Mouse (Mus musculus): ENCODE data around the gene Lrrc49.

The Lrrc49 gene

GRCm38 (mm10) chr9:60672568-60672967 is 15.4 kb downstream of the Lrrc49 start:
- no peak for DNase-seq

GRCm38 (mm10) chr9:60668886-60669285 is 19.1 kb downstream of the Lrrc49 start:
- no peak for DNase-seq

- no peak for DNase-seq
Observed at GRCm38 (mm10) chr9:60665535-60665934, 22.4 kb downstream of the Lrrc49 start.

GRCm38 (mm10) chr9:60664866-60665265 is 23.1 kb downstream of the Lrrc49 start:
- DNase-seq = no peak

GRCm38 (mm10) chr9:60664385-60664784 is 23.6 kb downstream of the Lrrc49 start:
- DNase-seq = no peak

GRCm38 (mm10) chr9:60662936-60663335 is 25.0 kb downstream of the Lrrc49 start:
- no peak for DNase-seq

- DNase-seq = no peak
Observed at GRCm38 (mm10) chr9:60653582-60653981, 34.4 kb downstream of the Lrrc49 start.

GRCm38 (mm10) chr9:60653137-60653536 is 34.8 kb downstream of the Lrrc49 start:
- peak; percentile 46 for DNase-seq

- DNase-seq = no peak
Observed at GRCm38 (mm10) chr9:60650277-60650676, 37.7 kb downstream of the Lrrc49 start.

GRCm38 (mm10) chr9:60648981-60649975 is 38.7 kb downstream of the Lrrc49 start:
- peak; percentile 94 for DNase-seq

- DNase-seq = peak; percentile 77
Observed at GRCm38 (mm10) chr9:60633601-60634000, 54.4 kb downstream of the Lrrc49 start.

GRCm38 (mm10) chr9:60626311-60626791 is 61.6 kb downstream of the Lrrc49 start:
- DNase-seq = peak; percentile 70

GRCm38 (mm10) chr9:60625895-60626294 is 62.1 kb downstream of the Lrrc49 start:
- DNase-seq = peak; percentile 94

- no peak for DNase-seq
Observed at GRCm38 (mm10) chr9:60616946-60617345, 71.0 kb downstream of the Lrrc49 start.

- no peak for DNase-seq
Observed at GRCm38 (mm10) chr9:60616359-60616758, 71.6 kb downstream of the Lrrc49 start.

GRCm38 (mm10) chr9:60612260-60612659 is 75.7 kb downstream of the Lrrc49 start:
- no peak for DNase-seq

- DNase-seq = no peak
Observed at GRCm38 (mm10) chr9:60610194-60610593, 77.8 kb downstream of the Lrrc49 start.

- no peak for DNase-seq
Observed at GRCm38 (mm10) chr9:60608857-60609256, 79.1 kb downstream of the Lrrc49 start.

- no peak for DNase-seq
Observed at GRCm38 (mm10) chr9:60608086-60608485, 79.9 kb downstream of the Lrrc49 start.

GRCm38 (mm10) chr9:60604971-60605370 is 83.0 kb downstream of the Lrrc49 start:
- peak; percentile 91 for DNase-seq

GRCm38 (mm10) chr9:60601936-60602335 is 86.0 kb downstream of the Lrrc49 start:
- DNase-seq = no peak

- DNase-seq = no peak
Observed at GRCm38 (mm10) chr9:60600273-60600672, 87.7 kb downstream of the Lrrc49 start.

GRCm38 (mm10) chr9:60599489-60599888 is 88.5 kb downstream of the Lrrc49 start:
- DNase-seq = peak; percentile 63

GRCm38 (mm10) chr9:60595406-60595805 is 92.6 kb downstream of the Lrrc49 start:
- no peak for DNase-seq
